Mouse (Mus musculus) forebrain, postnatal 0 days (tissue): Measurements from ENCODE around the gene Cbx6. TPM values are rescaled to one million over a fixed set of nuclear protein-coding genes. Genes with fewer than 3 reads are reported as not detected.

ENCODE experiments used
- ATAC-seq: fragments of 200-750 bp; cut with Nextera tagmentation; 2 replicates; pipeline ENCODE4 v1.8.0; 2017; ENCODE audit warnings: mild to moderate bottlenecking, moderate library complexity
- DNase-seq: peaks from one replicate; pipeline ENCODE4 v3.0.0-alpha.2; 2015
- H3K27ac ChIP-seq: fragments of 300-500 bp; sonication (generic); 2 replicates; pipeline ENCODE4 v1.5.1; 2014; ENCODE audit warnings: low read depth, mild to moderate bottlenecking, antibody characterized with exemption, low read length, moderate library complexity, mixed read lengths
- H3K27me3 ChIP-seq: fragments of 300-500 bp; sonication (generic); 2 replicates; pipeline ENCODE4 v1.6.1; 2014; ENCODE audit warnings: mild to moderate bottlenecking, low read length, mixed read lengths; ENCODE audit not compliant: insufficient read depth
- H3K36me3 ChIP-seq: fragments of 300-500 bp; sonication (generic); 2 replicates; pipeline ENCODE4 v1.6.1; 2014; ENCODE audit warnings: mild to moderate bottlenecking, moderate library complexity; ENCODE audit not compliant: insufficient read depth
- H3K4me1 ChIP-seq: fragments of 300-500 bp; sonication (generic); 2 replicates; pipeline ENCODE4 v1.6.1; 2014; ENCODE audit warnings: antibody characterized with exemption; ENCODE audit not compliant: insufficient read depth
- H3K4me2 ChIP-seq: fragments of 300-500 bp; sonication (generic); 2 replicates; pipeline ENCODE4 v1.6.1; 2014; ENCODE audit warnings: low read depth, mild to moderate bottlenecking, moderate library complexity
- H3K4me3 ChIP-seq: fragments of 300-500 bp; sonication (generic); 2 replicates; pipeline ENCODE4 v1.5.1; 2014; ENCODE audit warnings: low read depth, low read length, mixed read lengths
- H3K9ac ChIP-seq: fragments of 300-500 bp; sonication (generic); 2 replicates; pipeline ENCODE4 v1.6.1; 2014; ENCODE audit warnings: mild to moderate bottlenecking
- H3K9me3 ChIP-seq: fragments of 300-500 bp; sonication (generic); 2 replicates; pipeline ENCODE4 v1.6.1; 2016; ENCODE audit warnings: low read length
- CTCF ChIP-seq: sonication (generic); IDR thresholded peaks from 2 replicates; pipeline ENCODE4 v1.5.1; 2016; ENCODE audit warnings: antibody characterized with exemption, control low read depth, low read depth
- WGBS: fragments of 180-500 bp; shearing (Covaris S2); extraction: QIAGEN DNeasy Blood & Tissue Kit; methylation state at CpG from one replicate; pipeline ENCODE4 v1.1.7; 2014; 5-methylcytosine and 5-hydroxymethylcytosine counted together
- polyA plus RNA-seq: library from polyadenylated mRNA; unstranded; fragments of >200 nt; fragmentation: Nextera tagmentation; extraction: Ambion mirVana; gene quantifications from 2 replicates; pipeline ENCODE4 v1.2.1, GENCODE M21; 2015
- total RNA-seq: library from RNA; depleted of rRNA; stranded (reverse); fragments of >200 nt; gene quantifications from 2 replicates; pipeline ENCODE4 v1.2.3, GENCODE M21; 2014; rRNA removed

Cbx6 gene
- total and polyA plus RNA-seq, 2 experiments from 2014 or later = 53.8 to 86.8 TPM

- Histone ChIP-seq H3K27ac (no peak overlapping the region), H3K27me3 (no peaks in the 10 kb centered on the region), H3K9ac (no peak overlapping the region), H3K36me3 (0 out of 2 replicates have a peak, but pooled peaks cover 3% of the 10 kb centered on the region), H3K4me3 (no peak overlapping the region), H3K4me1 (no peaks in the 10 kb centered on the region), H3K4me2 (no peak overlapping the region), H3K9me3 (no peaks in the 10 kb centered on the region)
- DNase-seq = no peak
- TF ChIP-seq CTCF = no peak
- peak; percentile 55 for ATAC-seq
- WGBS = 40% methylated on average over 8 of the region's 8 CpGs
Measured at GRCm38 (mm10) chr15:79787815-79788214, 46.7 kb downstream of the Cbx6 start.

GRCm38 (mm10) chr15:79785056-79785455 lies 49.4 kb downstream of the Cbx6 start:
- ATAC-seq (no peak), DNase-seq (no peak)
- Histone ChIP-seq H3K9ac (no peak overlapping the region), H3K4me3 (no peak overlapping the region), H3K27me3 (no peaks in the 10 kb centered on the region), H3K27ac (no peak overlapping the region), H3K4me1 (no peaks in the 10 kb centered on the region), H3K4me2 (no peak overlapping the region), H3K36me3 (0 out of 2 replicates have a peak, but pooled peaks cover 3% of the 10 kb centered on the region), H3K9me3 (no peaks in the 10 kb centered on the region)
- 71% methylated on average over 1 of the region's 1 CpGs for WGBS
- no peak for TF ChIP-seq CTCF

- Histone ChIP-seq H3K9ac (no peak within 1 kb of the TSS), H3K27ac (no peak within 1 kb of the TSS), H3K36me3 (no peaks in the 10 kb centered on the region), H3K4me2 (no peak within 1 kb of the TSS), H3K4me3 (no peak within 1 kb of the TSS), H3K9me3 (no peaks in the 10 kb centered on the region), H3K27me3 (no peaks in the 10 kb centered on the region), H3K4me1 (peaks cover 12% of the 10 kb centered on the region; the same call in 1 of the 2 replicates)
- TF ChIP-seq CTCF = no peak
- no peak for DNase-seq
- ATAC-seq = no peak
Measured at GRCm38 (mm10) chr15:79777749-79778148, 56.7 kb downstream of the Cbx6 start, which contains the start of gene Dnal4. Dnal4 (minus strand) TSS chr15:79777849.

- H3K4me1 ChIP-seq = peaks cover 12% of the 10 kb centered on the region; the same call in 1 of the 2 replicates
- H3K9me3 ChIP-seq = no peaks in the 10 kb centered on the region
- H3K27me3 ChIP-seq = no peaks in the 10 kb centered on the region
- ATAC-seq = no peak
- H3K27ac ChIP-seq = no peak overlapping the region
- no peak overlapping the region for H3K4me3 ChIP-seq
- no peak for TF ChIP-seq CTCF
- WGBS = 67% methylated on average over 7 of the region's 7 CpGs
- H3K4me2 ChIP-seq = no peak overlapping the region
- H3K9ac ChIP-seq = no peak overlapping the region
- no peak for DNase-seq
- H3K36me3 ChIP-seq = no peaks in the 10 kb centered on the region
Measured at GRCm38 (mm10) chr15:79775662-79776061, 58.8 kb downstream of the Cbx6 start.

GRCm38 (mm10) chr15:79774117-79775027 lies 60.1 kb downstream of the Cbx6 start:
- H3K4me2 ChIP-seq = peak overlapping the region; percentile 61
- no peaks in the 10 kb centered on the region for H3K27me3 ChIP-seq
- WGBS = under 1% methylated on average over 50 of the region's 50 CpGs
- H3K4me3 ChIP-seq = peak overlapping the region; percentile 78
- peak; percentile 97 for DNase-seq
- peak; percentile 99 for ATAC-seq
- no peaks in the 10 kb centered on the region for H3K36me3 ChIP-seq
- peak overlapping the region; percentile 71 for H3K9ac ChIP-seq
- TF ChIP-seq CTCF = no peak
- H3K27ac ChIP-seq = peak overlapping the region; percentile 64
- H3K9me3 ChIP-seq = no peaks in the 10 kb centered on the region
- peaks cover 17% of the 10 kb centered on the region; the same call in 1 of the 2 replicates for H3K4me1 ChIP-seq

Other genes starting within 250 kb of the Cbx6 start
- 1.8 and 3.2 TPM in 2 replicates for gene Dmc1, start 229.6 kb downstream of the Cbx6 start, total RNA-seq
- 0.44 and 0.49 TPM in 2 replicates for gene Dmc1, start 229.6 kb downstream of the Cbx6 start, polyA plus RNA-seq
- 17.1 and 25.7 TPM in 2 replicates for gene Fam227a, start 175.7 kb downstream of the Cbx6 start, total RNA-seq
- gene Fam227a, start 175.7 kb downstream of the Cbx6 start, polyA plus RNA-seq = 1.0 and 1.9 TPM in 2 replicates
- 70.3 and 107 TPM in 2 replicates for gene Cby1, start 175.5 kb downstream of the Cbx6 start, total RNA-seq
- 117 and 119 TPM in 2 replicates for gene Cby1, start 175.5 kb downstream of the Cbx6 start, polyA plus RNA-seq
- gene Tomm22, start 163.8 kb downstream of the Cbx6 start, total RNA-seq = 132 and 167 TPM in 2 replicates
- gene Tomm22, start 163.8 kb downstream of the Cbx6 start, polyA plus RNA-seq = 248 and 266 TPM in 2 replicates
- gene Josd1, start 146.8 kb downstream of the Cbx6 start, total RNA-seq = 49.2 and 54.1 TPM in 2 replicates
- 18.6 and 20.2 TPM in 2 replicates for gene Josd1, start 146.8 kb downstream of the Cbx6 start, polyA plus RNA-seq
- 74.2 and 78.1 TPM in 2 replicates for gene Gtpbp1, start 143.8 kb downstream of the Cbx6 start, total RNA-seq
- 43.4 and 47.6 TPM in 2 replicates for gene Gtpbp1, start 143.8 kb downstream of the Cbx6 start, polyA plus RNA-seq
- gene Sun2, start 92.2 kb downstream of the Cbx6 start, total RNA-seq = 43.0 and 56.4 TPM in 2 replicates
- gene Sun2, start 92.2 kb downstream of the Cbx6 start, polyA plus RNA-seq = 2.3 and 3.7 TPM in 2 replicates
- 58.3 and 59.2 TPM in 2 replicates for gene Dnal4, start 56.8 kb downstream of the Cbx6 start, total RNA-seq
- 81.5 and 94.5 TPM in 2 replicates for gene Dnal4, start 56.8 kb downstream of the Cbx6 start, polyA plus RNA-seq
- gene Nptxr, start 29.9 kb downstream of the Cbx6 start, total RNA-seq = 129 and 184 TPM in 2 replicates
- gene Nptxr, start 29.9 kb downstream of the Cbx6 start, polyA plus RNA-seq = 41.9 and 87.3 TPM in 2 replicates
- gene Npcd, start 451 bp downstream of the Cbx6 start, total RNA-seq = 9.0 and 18.6 TPM in 2 replicates
- gene Npcd, start 451 bp downstream of the Cbx6 start, polyA plus RNA-seq = 3.7 and 4.0 TPM in 2 replicates
- 4.0 and 5.3 TPM in 2 replicates for gene Apobec3, start 57.0 kb upstream of the Cbx6 start, total RNA-seq
- 3.1 and 3.6 TPM in 2 replicates for gene Apobec3, start 57.0 kb upstream of the Cbx6 start, polyA plus RNA-seq
- 6.4 and 11.1 TPM in 2 replicates for gene Cbx7, start 136.4 kb upstream of the Cbx6 start, total RNA-seq
- 2.4 and 3.1 TPM in 2 replicates for gene Cbx7, start 136.4 kb upstream of the Cbx6 start, polyA plus RNA-seq
- 13.2 and 17.8 TPM in 2 replicates for gene Pdgfb, start 180.3 kb upstream of the Cbx6 start, total RNA-seq
- gene Pdgfb, start 180.3 kb upstream of the Cbx6 start, polyA plus RNA-seq = 4.6 and 7.6 TPM in 2 replicates